Mouse (Mus musculus) hindbrain, embryonic 12.5 days (tissue): ENCODE measurements at regions not wholly inside any gene's neighbourhood (a gene's known extent, or its start where the extent isn't known, plus 50 kb on each side); places are given as distances from the start of the nearest gene placed in this dataset.

ENCODE experiments used
- ATAC-seq: fragments of 200-750 bp; cut with Nextera tagmentation; 2 replicates; pipeline ENCODE4 v1.8.0; 2017; ENCODE audit warnings: moderate TSS enrichment; ENCODE audit not compliant: low FRiP score
- H3K27ac ChIP-seq: fragments of 300-500 bp; sonication (generic); 2 replicates; pipeline ENCODE4 v1.5.1; 2016; ENCODE audit warnings: mild to moderate bottlenecking
- H3K27me3 ChIP-seq: fragments of 300-500 bp; sonication (generic); 2 replicates; pipeline ENCODE4 v1.6.1; 2016; ENCODE audit warnings: mild to moderate bottlenecking
- H3K36me3 ChIP-seq: fragments of 300-500 bp; sonication (generic); 2 replicates; pipeline ENCODE4 v1.6.1; 2016; ENCODE audit warnings: mild to moderate bottlenecking
- H3K4me1 ChIP-seq: fragments of 300-500 bp; sonication (generic); 2 replicates; pipeline ENCODE4 v1.6.1; 2016
- H3K4me2 ChIP-seq: fragments of 300-500 bp; sonication (generic); replicated peaks from 2 replicates; pipeline ENCODE4 v1.6.1; 2016; ENCODE audit warnings: mild to moderate bottlenecking
- H3K4me3 ChIP-seq: fragments of 300-500 bp; sonication (generic); 2 replicates; pipeline ENCODE4 v1.5.1; 2016; ENCODE audit warnings: mild to moderate bottlenecking
- H3K9ac ChIP-seq: fragments of 300-500 bp; sonication (generic); 2 replicates; pipeline ENCODE4 v1.6.1; 2016; ENCODE audit warnings: mild to moderate bottlenecking, moderate library complexity
- H3K9me3 ChIP-seq: fragments of 300-500 bp; sonication (generic); replicated peaks from 2 replicates; pipeline ENCODE4 v1.6.1; 2016; ENCODE audit warnings: mild to moderate bottlenecking
- WGBS: fragments of 180-500 bp; shearing (Covaris S2); methylation state at CpG from one replicate; pipeline ENCODE4 v1.1.7; 2016; 5-methylcytosine and 5-hydroxymethylcytosine counted together

- Histone ChIP-seq H3K27ac (no peak overlapping the region), H3K4me3 (no peak overlapping the region), H3K9ac (no peak overlapping the region), H3K36me3 (no peaks in the 10 kb centered on the region), H3K9me3 (no peaks in the 10 kb centered on the region), H3K27me3 (no peaks in the 10 kb centered on the region; the same call in 1 of the 2 replicates), H3K4me2 (no peak overlapping the region), H3K4me1 (no peaks in the 10 kb centered on the region)
- ATAC-seq, result no peak
Observed at GRCm38 (mm10) chr9:61842384-61842783, 72.0 kb downstream of the Rplp1 start.

- no peak for ATAC-seq
- no peak overlapping the region for H3K4me2 ChIP-seq
- no peaks in the 10 kb centered on the region for H3K36me3 ChIP-seq
- no peak overlapping the region for H3K9ac ChIP-seq
- H3K27ac ChIP-seq, result no peak overlapping the region
- WGBS, result 90% methylated on average over 8 of the region's 8 CpGs
- no peaks in the 10 kb centered on the region for H3K9me3 ChIP-seq
- no peaks in the 10 kb centered on the region for H3K4me1 ChIP-seq
- no peaks in the 10 kb centered on the region; the same call in 1 of the 2 replicates for H3K27me3 ChIP-seq
- H3K4me3 ChIP-seq, result no peak overlapping the region
Observed at GRCm38 (mm10) chr9:61841222-61841621, 73.1 kb downstream of the Rplp1 start.

DNA sequence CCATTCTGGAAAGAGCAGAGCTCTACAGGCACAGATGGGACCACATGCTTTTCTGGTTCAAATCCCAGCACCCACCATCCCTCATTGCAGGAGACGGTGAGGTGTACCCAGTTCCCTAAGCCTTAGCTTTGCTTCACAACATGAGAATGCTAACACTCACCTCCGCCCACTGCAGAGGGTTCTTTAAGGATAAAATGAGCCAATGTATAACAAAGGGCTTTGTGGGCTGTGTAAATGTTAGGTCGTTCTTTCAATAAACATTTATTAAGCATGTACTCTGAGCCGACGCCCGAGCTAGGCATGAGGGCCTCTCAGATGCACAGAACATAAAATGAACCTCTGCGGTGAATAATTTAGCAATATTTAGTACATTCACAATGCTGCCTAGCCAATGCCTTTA is 74.0 kb downstream of the Rplp1 start:
- 92% methylated on average over 7 of the region's 7 CpGs for WGBS
- no peaks in the 10 kb centered on the region; the same call in 1 of the 2 replicates for H3K27me3 ChIP-seq
- no peaks in the 10 kb centered on the region for H3K36me3 ChIP-seq
- H3K9me3 ChIP-seq, result no peaks in the 10 kb centered on the region
- ATAC-seq, result no peak
- H3K27ac ChIP-seq, result no peak overlapping the region
- H3K4me1 ChIP-seq, result no peaks in the 10 kb centered on the region
- H3K4me2 ChIP-seq, result no peak overlapping the region
- H3K9ac ChIP-seq, result no peak overlapping the region
- no peak overlapping the region for H3K4me3 ChIP-seq

DNA sequence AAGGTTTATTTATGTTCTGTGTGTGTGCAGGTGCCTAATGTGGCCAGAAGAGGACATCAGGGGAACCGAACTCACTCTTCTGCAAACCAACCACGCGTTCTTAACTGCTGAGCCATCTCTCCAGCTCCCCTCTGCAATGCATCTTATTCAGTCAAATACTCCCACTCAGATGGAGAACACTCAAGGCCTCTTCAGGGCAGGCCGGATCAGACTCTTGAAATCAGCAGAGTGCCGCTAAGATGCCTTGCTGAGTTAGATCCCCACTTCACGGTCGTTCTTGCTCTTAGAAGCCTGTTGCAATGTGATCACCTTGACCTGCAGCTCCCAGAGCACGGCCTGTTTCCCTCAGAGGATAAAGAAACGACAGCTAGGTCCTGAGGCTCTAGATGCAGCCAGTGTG is 81.1 kb downstream of the Rplp1 start:
- Histone ChIP-seq H3K4me3 (no peak overlapping the region), H3K4me1 (no peaks in the 10 kb centered on the region), H3K9ac (no peak overlapping the region), H3K9me3 (no peaks in the 10 kb centered on the region), H3K27ac (no peak overlapping the region), H3K27me3 (no peaks in the 10 kb centered on the region), H3K4me2 (no peak overlapping the region), H3K36me3 (no peaks in the 10 kb centered on the region)
- 77% methylated on average over 9 of the region's 9 CpGs for WGBS
- no peak for ATAC-seq

GRCm38 (mm10) chr9:61830236-61830635 is 84.1 kb downstream of the Rplp1 start:
- no peak overlapping the region for H3K9ac ChIP-seq
- ATAC-seq, result no peak
- WGBS, result 79% methylated on average over 7 of the region's 7 CpGs

DNA sequence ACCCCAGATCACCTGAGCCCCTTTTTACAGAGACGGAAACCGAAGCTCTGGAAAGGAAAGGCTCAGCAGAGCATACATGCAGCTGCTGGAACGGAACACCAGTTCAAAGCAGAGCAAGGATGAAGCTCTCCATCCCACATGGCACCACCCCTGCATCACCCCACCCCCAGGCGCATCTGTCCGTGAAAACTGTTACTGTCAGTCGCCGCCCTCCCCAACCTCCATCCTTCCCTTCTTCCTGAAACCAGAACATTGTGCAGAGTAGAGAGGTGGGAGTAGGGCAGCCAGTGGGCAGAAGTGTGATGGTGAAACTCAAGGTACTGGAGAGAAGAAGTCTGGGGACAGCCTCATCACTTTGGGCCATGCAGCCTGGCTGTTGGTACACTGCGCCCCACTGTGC is 84.6 kb downstream of the Rplp1 start:
- 86% methylated on average over 8 of the region's 8 CpGs for WGBS
- no peak for ATAC-seq

More at GRCm38 (mm10) chr9:61830236-61830635, 84.1 kb downstream of the Rplp1 start:
- no peaks in the 10 kb centered on the region for H3K36me3 ChIP-seq
- no peaks in the 10 kb centered on the region for H3K9me3 ChIP-seq
- H3K4me3 ChIP-seq, result no peak overlapping the region
- no peak overlapping the region for H3K4me2 ChIP-seq
- no peaks in the 10 kb centered on the region for H3K4me1 ChIP-seq
- H3K27me3 ChIP-seq, result no peaks in the 10 kb centered on the region
- H3K27ac ChIP-seq, result no peak overlapping the region

DNA sequence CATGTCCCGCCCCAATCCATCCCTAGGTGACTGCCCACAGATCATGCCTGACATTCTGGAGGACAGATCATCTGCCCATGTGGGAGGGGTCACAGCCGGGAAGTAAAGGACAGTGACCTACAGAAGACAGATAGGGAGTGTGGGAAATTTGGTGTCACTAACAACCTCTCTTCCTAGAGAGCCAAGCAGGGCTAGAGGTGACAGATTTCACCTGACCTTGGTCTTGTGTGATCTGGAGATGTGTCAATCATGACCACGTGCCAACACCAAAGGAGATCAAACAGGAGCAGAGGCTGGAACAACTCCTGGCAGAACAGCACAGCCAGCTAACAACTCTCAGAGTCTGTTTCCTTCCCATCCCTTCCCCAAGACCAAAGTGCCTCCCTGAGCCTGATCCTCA is 85.0 kb downstream of the Rplp1 start:
- Histone ChIP-seq H3K4me2 (no peak overlapping the region), H3K4me1 (no peaks in the 10 kb centered on the region), H3K36me3 (no peaks in the 10 kb centered on the region), H3K27me3 (no peaks in the 10 kb centered on the region), H3K9ac (no peak overlapping the region), H3K4me3 (no peak overlapping the region), H3K9me3 (no peaks in the 10 kb centered on the region), H3K27ac (no peak overlapping the region)
- ATAC-seq, result no peak
- 81% methylated on average over 3 of the region's 3 CpGs for WGBS

More for the DNA sequence above, 84.6 kb downstream of the Rplp1 start:
- Histone ChIP-seq H3K9ac (no peak overlapping the region), H3K27me3 (no peaks in the 10 kb centered on the region), H3K9me3 (no peaks in the 10 kb centered on the region), H3K4me3 (no peak overlapping the region), H3K4me1 (no peaks in the 10 kb centered on the region), H3K27ac (no peak overlapping the region), H3K36me3 (no peaks in the 10 kb centered on the region), H3K4me2 (no peak overlapping the region)

- no peak overlapping the region for H3K4me3 ChIP-seq
- no peaks in the 10 kb centered on the region for H3K4me1 ChIP-seq
- no peaks in the 10 kb centered on the region for H3K27me3 ChIP-seq
- no peak for ATAC-seq
- WGBS, result 91% methylated on average over 4 of the region's 4 CpGs
- H3K27ac ChIP-seq, result no peak overlapping the region
- no peak overlapping the region for H3K9ac ChIP-seq
- H3K9me3 ChIP-seq, result no peaks in the 10 kb centered on the region
- no peaks in the 10 kb centered on the region for H3K36me3 ChIP-seq
- H3K4me2 ChIP-seq, result no peak overlapping the region
Observed at GRCm38 (mm10) chr9:61827721-61828120, 86.6 kb downstream of the Rplp1 start.

- H3K27me3 ChIP-seq, result no peaks in the 10 kb centered on the region
- no peak for ATAC-seq
- H3K4me2 ChIP-seq, result no peak overlapping the region
- H3K4me3 ChIP-seq, result no peak overlapping the region
- H3K27ac ChIP-seq, result no peak overlapping the region
- H3K36me3 ChIP-seq, result no peaks in the 10 kb centered on the region
- H3K4me1 ChIP-seq, result no peaks in the 10 kb centered on the region
- no peak overlapping the region for H3K9ac ChIP-seq
- 89% methylated on average over 2 of the region's 2 CpGs for WGBS
- no peaks in the 10 kb centered on the region for H3K9me3 ChIP-seq
Observed at GRCm38 (mm10) chr9:61827014-61827413, 87.3 kb downstream of the Rplp1 start.

GRCm38 (mm10) chr9:61826415-61826814 is 87.9 kb downstream of the Rplp1 start:
- H3K27ac ChIP-seq, result no peak overlapping the region
- no peaks in the 10 kb centered on the region for H3K4me1 ChIP-seq
- H3K27me3 ChIP-seq, result no peaks in the 10 kb centered on the region
- no peak overlapping the region for H3K4me3 ChIP-seq
- no peak overlapping the region for H3K9ac ChIP-seq
- H3K4me2 ChIP-seq, result no peak overlapping the region
- H3K36me3 ChIP-seq, result no peaks in the 10 kb centered on the region
- 76% methylated on average over 3 of the region's 3 CpGs for WGBS
- ATAC-seq, result no peak
- no peaks in the 10 kb centered on the region for H3K9me3 ChIP-seq

DNA sequence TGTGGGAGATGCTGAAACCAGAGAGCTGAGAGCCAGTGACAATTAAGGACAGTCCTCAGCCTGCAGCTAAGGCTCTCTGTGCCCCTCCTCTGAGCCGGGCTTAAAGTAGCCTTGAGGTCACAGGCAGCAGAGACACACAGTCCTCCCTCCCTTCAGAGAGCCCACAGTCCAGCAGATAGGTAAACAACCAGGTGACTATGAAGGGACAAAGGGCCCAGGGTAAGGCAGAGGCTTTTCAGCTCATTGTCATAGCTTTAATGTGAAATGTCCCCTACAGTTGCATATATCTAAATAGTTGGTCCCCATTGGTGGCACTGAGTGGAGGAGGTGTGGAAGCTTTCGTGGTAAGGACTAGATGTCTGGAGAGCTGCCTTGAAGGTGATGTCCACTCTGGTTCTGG is 88.5 kb downstream of the Rplp1 start:
- ATAC-seq, result no peak
- H3K27ac ChIP-seq, result no peak overlapping the region
- H3K36me3 ChIP-seq, result no peaks in the 10 kb centered on the region
- H3K27me3 ChIP-seq, result no peaks in the 10 kb centered on the region
- H3K9ac ChIP-seq, result no peak overlapping the region
- H3K4me3 ChIP-seq, result no peak overlapping the region
- H3K9me3 ChIP-seq, result no peaks in the 10 kb centered on the region
- H3K4me2 ChIP-seq, result no peak overlapping the region
- no peaks in the 10 kb centered on the region for H3K4me1 ChIP-seq
- WGBS, result 76% methylated on average over 2 of the region's 2 CpGs

- Histone ChIP-seq H3K4me3 (no peak overlapping the region), H3K36me3 (no peaks in the 10 kb centered on the region), H3K4me1 (0 out of 2 replicates have a peak, but pooled peaks cover 7% of the 10 kb centered on the region), H3K4me2 (no peak overlapping the region), H3K9ac (no peak overlapping the region), H3K27me3 (peaks cover 11% of the 10 kb centered on the region), H3K9me3 (no peaks in the 10 kb centered on the region), H3K27ac (no peak overlapping the region)
- ATAC-seq, result no peak
- 84% methylated on average over 1 of the region's 1 CpGs for WGBS
Observed at GRCm38 (mm10) chr9:61819836-61820235, 94.5 kb downstream of the Rplp1 start.

DNA sequence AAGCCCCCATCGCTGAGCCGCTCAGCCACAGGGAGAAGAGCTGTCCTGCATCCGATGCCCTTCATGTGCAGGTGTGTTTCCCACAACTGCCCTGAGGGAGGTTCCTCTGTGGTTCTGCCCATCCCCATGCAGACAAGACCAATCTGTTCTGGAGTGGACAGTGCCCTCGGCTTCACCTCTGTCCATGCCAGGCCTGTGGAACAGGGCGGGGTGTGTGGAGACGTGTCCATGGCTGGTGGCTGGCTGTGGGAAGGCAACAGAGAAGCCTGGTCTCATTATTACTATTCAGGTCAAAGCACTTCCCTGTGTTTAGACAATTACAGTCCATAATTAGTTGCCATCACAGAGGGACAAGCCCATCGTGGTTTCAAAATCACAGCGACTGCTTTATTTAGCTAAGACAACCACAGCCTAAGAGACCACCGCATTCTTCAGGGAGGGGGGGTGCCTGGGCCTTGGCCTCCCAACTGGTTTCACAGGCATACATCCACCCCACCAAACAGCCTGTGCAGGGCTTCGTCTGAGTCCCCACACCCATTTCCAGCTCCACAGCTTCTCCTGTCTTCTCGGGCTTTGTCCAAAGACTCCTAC is 97.7 kb downstream of the Rplp1 start:
- H3K27me3 ChIP-seq, result peaks cover 11% of the 10 kb centered on the region
- no peak overlapping the region for H3K27ac ChIP-seq
- no peak overlapping the region for H3K9ac ChIP-seq
- H3K4me3 ChIP-seq, result no peak overlapping the region
- no peaks in the 10 kb centered on the region for H3K36me3 ChIP-seq
- H3K4me1 ChIP-seq, result 0 out of 2 replicates have a peak, but pooled peaks cover 7% of the 10 kb centered on the region
- no peak for ATAC-seq
- no peaks in the 10 kb centered on the region for H3K9me3 ChIP-seq
- no peak overlapping the region for H3K4me2 ChIP-seq
- 77% methylated on average over 11 of the region's 11 CpGs for WGBS
